Mouse (Mus musculus) CH12F3 (cell line): ENCODE results near the gene Bach2.

ENCODE experiments used
- in situ Hi-C: fragments of 300-500 bp; cut with MboI; formaldehyde crosslinking; loops from 2 replicates; pipeline ENCODE4 v1.14.3; 2020; ENCODE audit warnings: low sequenced_read_pairs

Bach2 gene

DNA sequence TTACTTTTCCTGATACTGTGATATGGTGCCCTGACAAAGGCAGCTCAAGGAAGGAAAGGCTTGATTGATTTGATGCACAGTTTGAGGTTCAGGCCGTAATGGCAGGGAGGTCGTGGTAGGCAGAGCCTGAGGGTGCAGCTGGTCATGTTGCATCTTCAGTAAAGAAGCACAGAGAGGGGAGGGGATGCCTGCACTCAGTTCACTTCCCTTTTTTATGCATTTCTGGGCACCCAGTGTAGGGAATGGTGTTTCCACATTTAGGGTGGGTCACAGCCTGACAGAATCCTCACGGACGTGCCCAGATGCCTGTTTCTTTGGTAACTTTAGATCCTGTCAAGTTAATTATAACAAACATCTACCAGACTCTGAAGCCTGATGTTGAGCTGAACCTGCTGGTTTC is 306.9 kb downstream of the Bach2 start:
- in situ Hi-C loops = no loop called here

DNA sequence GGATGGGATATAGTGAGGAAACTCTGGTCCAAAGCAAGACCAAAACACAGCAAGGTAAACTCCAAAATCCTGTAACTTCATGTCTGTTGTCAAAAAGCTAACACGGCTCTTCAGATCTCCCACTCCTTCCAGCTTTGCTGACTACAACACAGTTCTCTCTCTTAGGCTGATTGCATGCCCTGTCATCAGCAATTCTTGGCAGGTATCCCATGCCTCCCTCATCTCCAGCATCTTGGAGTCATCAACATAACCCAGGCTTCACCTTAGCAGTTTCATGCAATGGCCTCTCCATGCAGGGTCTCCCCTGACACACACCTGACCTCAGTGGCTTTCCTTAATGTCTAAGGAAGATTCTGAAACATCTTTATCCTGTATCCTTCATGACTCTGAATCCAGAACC is 310.5 kb downstream of the Bach2 start:
- in situ Hi-C loops = no loop called here

DNA sequence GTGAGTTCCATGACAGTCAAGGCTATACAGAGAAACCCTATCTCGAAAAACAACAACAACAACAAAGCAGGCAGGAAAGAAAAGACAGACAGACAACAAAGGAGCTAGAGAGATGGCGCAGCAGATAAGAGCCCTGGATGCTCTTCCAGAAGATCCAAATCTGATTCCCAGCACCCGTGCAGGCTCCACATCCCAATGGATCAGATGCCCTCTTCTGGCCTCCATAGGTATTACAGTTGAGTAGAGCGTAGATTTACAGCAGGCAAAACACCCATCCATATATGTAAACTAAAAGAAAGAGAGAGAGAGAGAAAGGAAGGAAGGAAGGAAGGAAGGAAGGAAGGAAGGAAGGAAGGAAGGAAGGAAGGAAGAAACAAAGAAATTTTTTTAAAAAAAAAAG is 312.7 kb downstream of the Bach2 start:
- in situ Hi-C loops = no loop called here

DNA sequence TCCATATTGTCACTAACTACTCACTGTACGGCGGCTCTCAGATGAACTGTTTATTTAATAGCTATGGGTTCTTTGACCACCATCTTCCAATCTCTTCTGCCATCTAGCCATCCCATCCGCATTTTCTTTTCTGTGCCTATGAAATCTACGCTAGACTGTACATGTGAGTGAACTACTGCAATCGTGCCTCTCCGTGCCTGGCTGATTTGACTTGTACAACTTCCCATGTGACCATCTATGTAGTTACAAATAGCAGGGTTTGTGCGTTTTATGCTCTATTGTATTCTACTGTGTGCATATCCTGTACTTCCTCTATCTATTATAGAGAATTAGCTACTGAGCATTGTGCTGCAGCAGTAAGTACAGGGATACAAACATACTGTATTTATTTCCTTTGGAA is 316.9 kb downstream of the Bach2 start:
- in situ Hi-C loops = no loop called here

DNA sequence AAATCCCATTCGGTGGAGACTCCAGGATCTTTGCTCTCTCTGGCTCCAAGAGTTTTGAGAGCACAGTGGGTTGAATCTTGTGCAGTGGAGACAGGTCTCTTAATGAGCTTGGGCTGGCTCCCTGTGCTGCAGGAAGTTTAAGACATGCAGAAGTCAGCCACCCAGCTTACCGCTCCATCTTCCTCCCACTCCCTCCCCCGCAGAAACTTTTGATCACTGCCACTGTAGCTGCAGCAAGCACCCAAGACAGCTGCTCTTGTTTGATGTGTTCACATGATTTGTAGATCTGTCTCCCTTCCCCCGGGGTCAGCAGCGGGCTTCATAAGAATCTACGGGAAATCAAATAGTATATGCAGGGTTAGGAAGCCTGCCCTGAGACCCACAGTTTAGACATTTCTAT is 321.6 kb downstream of the Bach2 start:
- in situ Hi-C loops = loop anchor here (10.0 kb wide), 1 partner anchor 505 kb away; no protein-coding TSS in a partner anchor

DNA sequence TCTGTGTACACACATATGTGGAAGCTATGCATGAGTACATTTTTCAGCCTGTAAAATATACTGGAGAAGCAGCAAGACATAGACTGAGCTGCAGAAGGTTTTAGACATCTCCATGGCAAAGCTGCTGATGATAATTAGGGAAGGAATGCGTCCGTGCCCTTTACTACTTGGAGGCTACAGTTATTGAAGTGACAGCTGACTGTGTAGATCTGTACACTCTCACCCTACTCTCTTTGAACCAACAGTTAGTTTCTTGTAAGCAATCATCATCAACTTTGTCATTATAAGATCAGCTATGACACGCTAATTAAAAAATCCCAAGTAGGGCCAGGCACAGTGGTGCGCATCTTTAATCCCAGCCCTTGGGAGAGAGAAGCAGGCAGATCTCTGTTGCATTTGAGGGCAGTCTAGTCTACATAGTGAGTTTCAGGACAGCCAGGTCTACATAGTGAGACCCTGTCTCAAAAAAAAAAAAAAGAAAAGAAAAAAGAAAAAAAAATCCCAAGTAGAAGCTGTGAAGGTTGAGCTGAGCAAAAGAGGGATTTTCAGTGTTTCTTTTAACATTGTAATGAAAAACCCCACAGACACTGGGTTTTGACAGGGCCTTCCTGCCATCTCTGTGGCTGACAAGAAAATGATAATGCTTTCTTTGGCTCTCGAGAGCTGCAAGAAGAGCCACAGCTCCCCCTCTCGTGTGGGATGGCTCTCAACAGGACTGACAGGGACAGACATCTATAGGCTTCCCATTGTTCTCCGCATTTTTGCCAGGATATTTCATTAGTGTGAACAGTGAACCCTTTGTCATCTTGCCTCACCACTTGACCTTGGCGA is 322.3 kb downstream of the Bach2 start:
- in situ Hi-C loops = loop anchor here (10.0 kb wide), 1 partner anchor 506 kb away; no protein-coding TSS in a partner anchor

DNA sequence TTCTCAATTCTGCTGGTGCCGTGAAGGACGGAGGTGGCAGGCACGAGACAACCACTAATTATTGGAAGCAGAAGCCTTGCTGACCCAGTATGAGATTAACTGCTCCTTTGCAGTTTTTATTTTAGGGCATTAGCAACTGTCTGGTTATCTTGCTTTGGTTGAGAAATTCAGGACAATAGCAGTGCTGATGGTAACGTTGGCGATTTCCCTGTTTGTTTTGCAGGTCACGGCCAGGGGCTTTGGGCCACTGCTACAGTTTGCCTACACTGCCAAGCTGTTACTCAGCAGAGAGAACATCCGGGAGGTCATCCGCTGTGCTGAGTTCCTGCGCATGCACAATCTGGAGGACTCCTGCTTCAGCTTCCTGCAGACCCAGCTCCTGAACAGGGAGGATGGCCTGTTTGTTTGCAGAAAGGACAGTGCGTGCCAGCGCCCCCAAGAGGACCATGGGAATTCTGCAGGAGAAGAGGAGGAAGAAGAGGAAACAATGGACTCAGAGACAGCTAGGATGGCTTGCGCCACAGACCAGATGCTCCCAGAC is 323.0 kb downstream of the Bach2 start:
- in situ Hi-C loops = loop anchor here (10.0 kb wide), 1 partner anchor 507 kb away; no protein-coding TSS in a partner anchor

DNA sequence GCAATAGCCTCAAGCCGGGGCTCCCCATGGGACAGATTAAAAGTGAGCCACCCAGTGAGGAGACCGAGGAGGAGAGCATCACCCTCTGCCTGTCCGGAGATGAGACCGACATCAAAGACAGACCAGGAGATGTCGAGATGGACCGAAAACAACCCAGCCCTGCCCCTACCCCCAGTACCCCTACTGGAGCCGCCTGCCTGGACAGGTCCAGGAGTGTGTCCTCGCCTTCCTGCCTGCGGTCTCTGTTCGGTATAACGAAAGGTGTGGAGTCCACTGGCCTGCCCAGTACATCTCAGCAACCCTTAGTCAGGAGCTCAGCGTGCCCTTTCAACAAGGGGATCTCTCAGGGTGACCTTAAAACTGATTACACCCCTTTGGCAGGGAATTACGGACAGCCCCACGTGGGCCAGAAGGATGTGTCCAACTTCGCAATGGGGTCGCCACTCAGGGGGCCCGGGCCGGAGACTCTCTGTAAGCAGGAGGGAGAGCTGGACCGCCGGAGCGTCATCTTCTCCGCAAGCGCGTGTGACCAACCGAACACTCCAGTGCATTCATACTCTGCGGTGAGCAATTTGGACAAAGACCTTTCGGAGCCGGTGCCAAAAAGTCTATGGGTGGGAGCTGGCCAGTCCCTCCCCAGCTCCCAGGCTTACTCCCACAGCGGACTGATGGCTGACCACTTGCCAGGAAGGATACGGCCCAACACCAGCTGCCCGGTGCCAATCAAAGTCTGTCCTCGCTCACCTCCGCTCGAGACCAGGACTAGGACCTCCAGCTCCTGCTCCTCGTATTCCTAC is 323.9 kb downstream of the Bach2 start:
- in situ Hi-C loops = loop anchor here (10.0 kb wide), 1 partner anchor 508 kb away; no protein-coding TSS in a partner anchor

DNA sequence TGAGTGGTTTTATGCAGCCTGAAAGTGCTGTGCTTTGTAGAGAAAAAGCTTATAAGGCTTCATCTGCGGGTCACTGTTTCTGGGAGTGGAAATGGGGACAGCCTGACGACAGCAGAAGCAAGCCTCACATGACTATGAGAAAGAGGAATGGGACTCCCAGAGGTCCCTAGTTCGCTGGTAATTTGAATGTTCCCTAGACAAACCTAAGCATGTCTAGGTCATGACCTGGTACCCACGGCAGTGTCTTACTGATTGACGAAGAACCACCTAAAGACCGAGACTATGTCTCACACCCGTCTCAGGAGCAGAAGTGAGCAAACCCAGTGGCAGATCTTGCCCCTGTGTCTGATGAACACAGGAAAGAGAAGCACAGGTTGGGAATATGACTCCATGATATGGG is 325.8 kb downstream of the Bach2 start:
- in situ Hi-C loops = loop anchor here (10.0 kb wide), 1 partner anchor 510 kb away; no protein-coding TSS in a partner anchor

DNA sequence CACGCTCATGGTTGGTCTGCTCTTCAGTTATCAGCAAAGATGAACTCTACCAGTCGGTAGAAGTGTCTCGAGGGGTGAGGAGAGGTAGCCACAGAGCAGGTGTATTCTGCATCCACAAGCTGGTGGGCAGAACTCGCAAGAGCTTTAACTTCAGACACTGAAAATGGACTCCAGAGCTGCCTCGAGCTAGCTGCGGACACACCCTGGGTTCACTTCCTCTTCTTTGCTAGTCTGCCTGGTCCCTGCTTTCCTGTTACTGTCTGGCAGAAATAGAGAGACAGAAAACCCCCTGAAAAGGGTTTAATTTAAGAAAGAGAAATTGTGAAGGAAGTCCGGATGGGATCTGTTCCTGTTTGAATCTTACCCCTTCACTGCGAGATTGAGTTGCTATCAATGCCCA is 326.3 kb downstream of the Bach2 start:
- in situ Hi-C loops = loop anchor here (10.0 kb wide), 1 partner anchor 510 kb away; no protein-coding TSS in a partner anchor

DNA sequence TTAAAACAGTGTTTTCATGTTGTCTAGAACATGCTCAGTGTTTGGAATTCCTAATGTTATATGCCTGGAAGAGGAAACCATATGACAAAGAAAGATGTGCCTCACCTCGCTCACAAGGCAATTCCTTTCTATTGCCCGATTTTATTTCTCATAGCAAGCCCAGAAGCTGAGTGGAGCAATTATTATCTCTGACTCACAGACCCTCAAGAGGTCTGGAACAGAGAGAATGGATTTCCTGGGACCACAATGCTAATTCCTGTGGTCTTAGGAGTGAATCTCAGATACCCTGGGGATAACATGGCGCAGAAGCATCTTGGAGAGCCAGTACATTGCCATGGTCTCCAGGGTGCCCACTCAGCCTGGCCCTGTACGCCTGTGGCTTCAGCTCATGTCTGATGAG is 330.4 kb downstream of the Bach2 start:
- in situ Hi-C loops = loop anchor here (10.0 kb wide), 1 partner anchor 514 kb away; no protein-coding TSS in a partner anchor

DNA sequence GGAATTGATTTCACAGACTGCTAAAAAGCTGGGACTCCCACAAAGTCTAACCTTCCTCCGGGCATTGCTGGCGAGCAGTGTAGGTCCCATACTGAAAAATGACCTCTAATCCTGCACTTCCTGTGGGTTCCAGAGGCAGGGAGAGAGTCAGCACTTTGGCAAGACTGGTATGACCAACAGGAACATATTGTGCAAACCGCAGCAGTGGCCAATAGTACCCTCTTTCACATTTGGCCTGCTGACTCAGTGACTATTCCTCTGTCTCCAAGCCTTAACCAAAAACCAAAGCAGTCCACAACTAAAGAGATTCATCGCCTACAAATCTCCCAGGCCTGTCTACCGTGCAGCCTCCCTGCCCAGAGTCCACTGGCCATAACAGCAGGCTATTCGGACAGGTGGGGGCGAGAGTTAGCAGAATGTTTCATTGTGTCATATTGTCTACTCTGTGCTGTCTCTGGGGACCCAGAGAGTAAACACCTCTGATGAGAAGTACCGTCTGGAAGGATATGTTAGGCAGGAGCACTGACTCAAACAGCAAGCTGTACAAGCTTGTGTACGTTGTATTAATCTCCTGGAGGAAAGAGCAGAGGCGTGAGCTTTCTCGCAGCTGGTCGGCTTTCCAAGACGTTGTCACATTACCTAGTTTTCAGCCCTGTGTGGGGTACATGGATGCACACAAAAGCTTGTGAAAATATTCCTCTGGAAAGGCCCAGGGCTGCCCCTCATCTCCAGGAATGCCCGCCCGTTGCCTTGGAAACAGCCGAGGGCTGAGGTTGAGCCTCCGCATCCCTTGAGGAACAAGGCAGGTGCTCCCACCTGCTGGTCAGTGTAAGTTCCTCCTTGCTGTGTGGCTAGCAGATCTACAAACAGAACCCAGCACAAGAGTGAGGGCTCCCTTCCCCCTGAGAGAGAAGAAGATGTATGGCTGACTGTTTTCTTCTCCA is 331.7 kb downstream of the Bach2 start:
- in situ Hi-C loops = loop anchor here (10.0 kb wide), 1 partner anchor 515 kb away; no protein-coding TSS in a partner anchor

DNA sequence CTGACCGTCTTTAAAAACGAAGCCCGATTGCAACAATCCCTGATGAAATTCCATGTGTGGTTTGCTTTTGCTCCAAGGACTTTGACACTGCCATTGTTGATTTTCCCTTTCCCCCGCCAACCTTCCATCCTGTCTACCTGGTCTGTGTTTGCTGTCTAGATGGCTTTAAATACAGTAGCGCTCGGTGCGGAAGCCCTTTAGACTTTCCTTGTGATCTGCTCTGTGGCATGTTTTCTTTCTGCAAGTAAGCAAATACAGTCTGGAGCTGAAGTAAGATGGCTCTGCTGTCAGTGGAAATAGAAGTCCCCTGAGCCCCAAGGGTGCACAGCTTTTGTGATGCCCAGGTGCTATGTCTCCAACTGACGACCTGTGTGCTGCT is 332.3 kb downstream of the Bach2 start:
- in situ Hi-C loops = no loop called here

DNA sequence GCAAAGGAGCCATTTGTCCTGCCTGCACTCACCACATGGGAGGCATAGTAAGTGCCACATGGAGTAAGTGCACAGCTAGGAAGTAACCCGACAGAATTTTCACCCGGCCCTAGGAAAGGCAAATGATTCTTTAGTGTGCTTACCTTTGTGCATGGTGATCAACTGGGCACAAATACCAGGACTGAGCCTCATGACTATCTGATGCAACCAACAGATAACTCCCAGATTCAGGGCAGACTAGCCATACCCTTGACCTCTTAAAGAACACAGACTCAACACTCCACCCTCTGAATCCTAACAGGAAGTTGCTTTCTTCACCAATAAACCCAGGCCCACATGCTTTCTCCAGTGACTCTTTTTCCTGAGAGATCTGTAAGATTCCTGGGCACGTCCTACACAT is 332.8 kb downstream of the Bach2 start:
- in situ Hi-C loops = no loop called here

DNA sequence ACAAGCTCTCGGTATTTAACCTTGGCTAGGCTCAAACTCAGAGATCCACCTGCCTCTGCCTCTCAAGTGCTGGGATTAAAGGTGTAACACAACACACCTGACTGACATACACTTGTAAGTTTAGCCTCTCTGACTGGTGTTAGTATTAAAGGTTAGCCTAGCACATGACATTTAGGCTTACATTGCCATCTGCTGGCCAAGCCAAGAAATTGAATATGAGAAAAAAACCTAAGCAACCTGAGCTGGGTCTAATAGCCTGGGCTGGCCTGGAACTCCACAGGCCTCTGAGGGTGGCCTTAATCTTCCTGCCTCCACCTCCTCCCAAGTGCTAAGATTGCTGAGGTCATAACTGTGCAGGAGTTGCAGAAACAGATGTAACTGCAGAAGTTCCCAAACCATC is 333.5 kb downstream of the Bach2 start:
- in situ Hi-C loops = no loop called here

DNA sequence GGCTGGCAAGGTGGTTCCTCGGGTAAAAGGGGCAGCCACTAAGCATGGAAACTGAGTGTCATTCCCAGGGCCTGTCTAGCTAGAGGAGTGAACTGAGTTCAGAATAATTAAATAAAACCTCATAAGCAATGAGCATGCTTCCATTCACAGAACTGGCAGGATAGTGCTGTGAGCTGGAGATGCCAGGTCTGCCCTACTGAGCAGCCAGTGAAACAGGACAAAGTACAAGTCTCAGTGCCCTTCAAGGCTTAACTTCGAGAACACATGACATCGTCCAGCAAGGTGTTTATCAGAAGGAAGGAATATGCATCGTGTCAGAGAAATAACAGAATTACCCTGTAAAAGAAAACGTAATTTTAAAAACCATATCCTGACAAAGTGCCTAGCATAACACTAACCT is 335.0 kb downstream of the Bach2 start:
- in situ Hi-C loops = no loop called here

DNA sequence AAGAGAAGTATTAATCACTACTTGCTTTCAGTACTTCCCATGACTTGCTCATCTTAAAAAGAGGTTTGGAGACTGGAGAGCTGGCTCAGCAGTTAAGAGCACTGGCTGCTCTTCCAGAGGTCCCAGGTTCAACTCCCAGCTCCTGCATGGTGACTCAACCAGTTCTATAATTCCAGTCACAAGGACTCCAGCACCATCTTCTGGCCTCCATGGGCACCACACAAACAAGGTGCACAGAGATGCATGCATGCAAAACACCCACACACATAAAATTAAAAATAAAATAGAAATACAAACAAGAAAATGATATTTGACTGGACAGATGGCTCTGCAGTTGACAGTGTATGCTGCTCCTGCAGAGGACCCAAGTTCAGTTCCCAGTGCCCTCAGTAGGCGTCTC is 336.0 kb downstream of the Bach2 start:
- in situ Hi-C loops = loop anchor here (25.0 kb wide), 1 partner anchor 538 kb away; no protein-coding TSS in a partner anchor

DNA sequence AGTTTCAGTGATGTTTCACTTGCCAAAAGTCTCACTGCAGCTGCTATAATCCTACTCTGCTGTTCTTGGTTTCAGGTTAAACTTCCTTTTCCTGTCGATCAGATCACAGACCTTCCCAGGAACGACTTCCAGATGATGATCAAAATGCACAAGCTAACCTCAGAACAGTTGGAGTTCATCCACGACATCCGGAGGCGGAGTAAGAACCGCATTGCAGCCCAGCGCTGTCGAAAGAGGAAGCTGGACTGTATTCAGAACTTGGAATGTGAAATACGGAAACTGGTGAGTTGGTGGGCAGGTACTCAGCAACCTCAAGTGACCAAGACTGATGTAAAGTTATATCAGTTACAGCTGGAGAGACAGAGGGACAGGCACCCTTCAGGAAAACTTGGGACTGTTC is 336.6 kb downstream of the Bach2 start:
- in situ Hi-C loops = loop anchor here (25.0 kb wide), 1 partner anchor 537 kb away; no protein-coding TSS in a partner anchor

DNA sequence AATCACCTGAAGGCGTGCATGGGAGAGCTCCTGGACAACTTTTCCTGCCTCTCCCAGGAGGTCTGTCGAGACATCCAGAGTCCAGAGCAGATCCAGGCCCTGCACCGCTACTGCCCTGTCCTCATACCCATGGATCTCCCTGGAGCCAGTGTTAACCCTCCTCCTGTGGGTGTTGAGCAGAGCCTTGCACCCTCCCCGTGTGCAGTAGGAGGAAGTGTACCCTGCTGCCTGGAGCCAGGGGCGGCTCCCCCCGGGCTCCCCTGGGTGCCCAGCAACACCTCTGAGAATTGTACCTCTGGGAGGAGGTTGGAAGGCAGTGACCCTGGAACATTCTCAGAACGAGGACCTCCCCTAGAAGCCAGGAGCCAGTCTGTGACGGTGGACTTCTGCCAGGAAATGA is 341.2 kb downstream of the Bach2 start:
- in situ Hi-C loops = loop anchor here (25.0 kb wide), 1 partner anchor 532 kb away; no protein-coding TSS in a partner anchor

DNA sequence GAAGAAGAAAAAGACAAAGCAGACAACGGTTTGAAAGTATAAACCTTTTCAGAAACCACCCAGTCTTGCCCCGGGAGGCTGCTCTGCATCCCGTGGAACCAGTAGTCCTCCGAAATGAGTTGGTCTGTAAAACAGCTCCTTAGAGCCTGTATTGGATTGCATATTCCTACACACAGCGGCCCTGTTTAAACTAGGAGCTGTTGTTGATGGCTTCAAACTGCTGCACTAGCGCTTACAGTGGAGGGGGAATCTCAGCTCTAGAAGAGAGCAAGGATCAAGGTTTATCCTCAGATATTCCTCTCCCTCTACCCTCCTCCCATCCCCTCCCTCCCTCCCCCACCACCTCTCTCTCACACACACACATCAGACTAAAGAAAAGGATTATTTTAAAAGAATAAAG is 345.6 kb downstream of the Bach2 start:
- in situ Hi-C loops = loop anchor here (25.0 kb wide), 1 partner anchor 528 kb away; no protein-coding TSS in a partner anchor
